Mouse (Mus musculus): ENCODE results near the gene Msrb2.

Gene Msrb2

DNA sequence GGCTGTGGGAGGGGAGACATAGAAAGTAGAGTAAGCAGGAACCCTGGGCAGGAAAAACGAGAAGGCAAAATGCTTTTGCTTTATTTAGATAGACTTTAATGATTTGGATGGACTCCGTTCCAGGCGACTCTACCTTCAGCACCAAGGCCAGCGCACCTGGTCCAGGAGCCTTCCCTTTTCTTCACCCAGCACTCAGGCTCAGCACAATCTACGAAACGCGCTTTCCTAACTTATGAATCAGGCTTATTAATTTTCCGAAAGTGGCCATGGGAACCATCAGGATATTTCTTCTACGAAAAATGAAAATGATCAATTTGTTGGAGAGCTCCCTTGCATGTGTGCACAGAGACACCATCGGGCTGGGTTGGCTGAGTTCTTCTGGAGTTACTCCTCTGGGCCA is 57.8 kb downstream of the Msrb2 start:
- Histone ChIP-seq H3K36me3 (ENCODE audit: insufficient read depth, low read length) (no peaks in the 10 kb centered on the region), H3K27me3 (ENCODE audit: insufficient read depth, low read length) (peaks cover 82% of the 10 kb centered on the region), H3K9me3 (ENCODE audit: low read length) (peaks cover 14% of the 10 kb centered on the region), H3K4me1 (replicated peaks; ENCODE audit: low read depth, low read length) (peaks cover 15% of the 10 kb centered on the region), H3K4me3 (replicated peaks; ENCODE audit: low read length) (no peak overlapping the region)
- TF ChIP-seq POU5F1 (IDR thresholded peaks at IDR 0.05; ENCODE audit: borderline replicate concordance, low read length), result no peak
- no peak for TF ChIP-seq NANOG (IDR thresholded peaks at IDR 0.05; ENCODE audit: borderline replicate concordance, low read length)
- TF ChIP-seq CTCF (conservative IDR thresholded peaks at IDR 0.05; ENCODE audit: low read length), result no peak

DNA sequence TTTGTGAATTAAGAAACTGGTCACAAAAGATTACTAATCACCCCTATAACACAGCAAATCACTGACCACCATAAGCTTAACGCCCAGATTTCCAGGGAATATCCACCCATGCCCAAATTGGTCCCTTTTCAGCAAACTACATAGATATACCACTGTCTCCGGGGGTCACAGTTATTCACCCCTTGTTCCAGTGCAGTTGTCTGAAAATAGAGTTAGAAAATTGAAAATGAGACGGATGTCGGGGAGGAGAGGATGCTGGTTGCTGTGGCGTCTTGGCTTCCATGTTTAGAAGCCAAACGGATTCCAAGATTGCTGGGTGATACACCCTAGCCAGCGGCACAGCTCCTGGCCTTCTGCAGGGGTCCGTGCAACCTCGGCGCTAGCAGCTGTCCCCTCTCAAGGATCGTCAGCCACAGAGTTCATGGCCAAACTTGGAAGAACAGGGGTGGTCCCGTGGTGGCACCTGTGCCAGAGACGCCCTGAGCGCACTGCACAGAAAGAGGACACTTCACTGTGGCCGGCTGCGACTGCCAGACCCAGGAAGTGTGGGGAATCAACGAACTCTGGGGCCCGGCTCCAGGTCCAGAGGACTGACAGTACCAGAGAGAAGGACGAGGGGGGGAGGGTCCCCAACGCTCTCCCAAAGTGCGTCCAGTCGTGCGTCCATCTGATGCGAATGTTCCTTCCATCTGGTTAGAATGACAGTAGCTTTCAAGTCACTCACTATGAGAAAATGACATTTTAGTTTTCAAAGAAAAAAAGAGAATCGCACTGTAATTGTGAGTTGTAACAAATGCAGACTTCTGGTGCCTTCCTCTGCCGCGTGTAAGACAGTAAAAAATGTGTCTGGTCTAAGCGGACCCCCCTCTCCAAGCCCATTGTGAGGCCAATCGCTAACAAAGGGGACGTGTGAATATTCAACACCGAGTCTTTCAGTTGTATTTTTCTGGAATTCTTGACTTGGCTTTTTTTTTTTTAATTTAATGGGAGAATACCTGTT is 58.8 kb downstream of the Msrb2 start:
- TF ChIP-seq CTCF (conservative IDR thresholded peaks at IDR 0.05; ENCODE audit: low read length), result no peak
- TF ChIP-seq POU5F1 (IDR thresholded peaks at IDR 0.05; ENCODE audit: borderline replicate concordance, low read length), result no peak
- no peak for TF ChIP-seq NANOG (IDR thresholded peaks at IDR 0.05; ENCODE audit: borderline replicate concordance, low read length)
- H3K4me3 ChIP-seq (replicated peaks; ENCODE audit: low read length), result peak overlapping the region; percentile 73
- peaks cover 15% of the 10 kb centered on the region for H3K4me1 ChIP-seq (replicated peaks; ENCODE audit: low read depth, low read length)
- H3K9me3 ChIP-seq (ENCODE audit: low read length), result peaks cover 14% of the 10 kb centered on the region
- H3K27me3 ChIP-seq (ENCODE audit: insufficient read depth, low read length), result peaks cover 83% of the 10 kb centered on the region
- H3K36me3 ChIP-seq (ENCODE audit: insufficient read depth, low read length), result no peaks in the 10 kb centered on the region

DNA sequence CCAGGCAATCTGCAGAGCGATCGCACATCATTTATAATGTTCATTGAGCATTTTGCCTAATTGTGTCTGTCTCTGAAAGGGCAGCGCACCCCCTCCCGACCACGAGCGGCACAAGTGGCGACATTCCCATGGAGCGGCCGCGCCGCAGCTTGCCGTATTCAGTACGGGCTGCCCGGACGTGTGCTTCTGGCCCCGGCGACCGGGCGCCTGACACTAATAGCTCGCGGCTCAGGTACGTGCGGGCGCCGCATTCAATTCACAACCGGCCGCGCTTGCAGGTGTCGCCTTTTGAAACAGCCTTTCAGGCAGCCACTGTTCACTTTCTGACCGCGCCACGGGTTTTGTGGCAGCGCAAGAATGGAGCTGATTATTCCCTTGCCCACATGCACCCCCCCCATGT is 59.5 kb downstream of the Msrb2 start:
- H3K4me1 ChIP-seq (replicated peaks; ENCODE audit: low read depth, low read length), result peaks cover 15% of the 10 kb centered on the region
- H3K27me3 ChIP-seq (ENCODE audit: insufficient read depth, low read length), result peaks cover 83% of the 10 kb centered on the region
- TF ChIP-seq CTCF (conservative IDR thresholded peaks at IDR 0.05; ENCODE audit: low read length) (no peak), POU5F1 (IDR thresholded peaks at IDR 0.05; ENCODE audit: borderline replicate concordance, low read length) (no peak), NANOG (IDR thresholded peaks at IDR 0.05; ENCODE audit: borderline replicate concordance, low read length) (no peak)
- peak overlapping the region; percentile 73 for H3K4me3 ChIP-seq (replicated peaks; ENCODE audit: low read length)
- H3K36me3 ChIP-seq (ENCODE audit: insufficient read depth, low read length), result no peaks in the 10 kb centered on the region
- H3K9me3 ChIP-seq (ENCODE audit: low read length), result peaks cover 14% of the 10 kb centered on the region

DNA sequence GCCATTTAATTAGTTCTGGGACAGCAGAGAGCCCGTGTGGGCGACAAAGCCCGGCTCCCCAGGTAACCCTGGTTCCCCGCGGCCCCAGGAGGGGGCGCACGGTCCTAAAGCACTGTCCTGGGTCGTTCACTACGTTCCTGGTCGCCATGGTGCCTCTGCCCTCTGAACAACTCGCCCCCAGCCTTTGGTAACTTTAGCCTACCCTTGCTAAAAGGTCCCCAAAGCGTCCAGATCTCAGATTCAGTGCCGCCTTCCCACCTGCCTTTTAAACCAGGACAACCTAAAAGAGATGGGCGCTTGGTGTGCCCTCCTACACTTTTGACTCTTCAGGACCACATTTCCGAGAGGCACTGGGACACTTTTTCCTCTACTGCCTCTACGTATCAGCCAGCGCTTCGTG is 59.9 kb downstream of the Msrb2 start:
- peaks cover 15% of the 10 kb centered on the region for H3K4me1 ChIP-seq (replicated peaks; ENCODE audit: low read depth, low read length)
- H3K4me3 ChIP-seq (replicated peaks; ENCODE audit: low read length), result peak overlapping the region; percentile 73
- peaks cover 86% of the 10 kb centered on the region for H3K27me3 ChIP-seq (ENCODE audit: insufficient read depth, low read length)
- TF ChIP-seq CTCF (conservative IDR thresholded peaks at IDR 0.05; ENCODE audit: low read length), result peak; percentile 44
- TF ChIP-seq NANOG (IDR thresholded peaks at IDR 0.05; ENCODE audit: borderline replicate concordance, low read length), result no peak
- no peaks in the 10 kb centered on the region for H3K36me3 ChIP-seq (ENCODE audit: insufficient read depth, low read length)
- peaks cover 14% of the 10 kb centered on the region for H3K9me3 ChIP-seq (ENCODE audit: low read length)

DNA sequence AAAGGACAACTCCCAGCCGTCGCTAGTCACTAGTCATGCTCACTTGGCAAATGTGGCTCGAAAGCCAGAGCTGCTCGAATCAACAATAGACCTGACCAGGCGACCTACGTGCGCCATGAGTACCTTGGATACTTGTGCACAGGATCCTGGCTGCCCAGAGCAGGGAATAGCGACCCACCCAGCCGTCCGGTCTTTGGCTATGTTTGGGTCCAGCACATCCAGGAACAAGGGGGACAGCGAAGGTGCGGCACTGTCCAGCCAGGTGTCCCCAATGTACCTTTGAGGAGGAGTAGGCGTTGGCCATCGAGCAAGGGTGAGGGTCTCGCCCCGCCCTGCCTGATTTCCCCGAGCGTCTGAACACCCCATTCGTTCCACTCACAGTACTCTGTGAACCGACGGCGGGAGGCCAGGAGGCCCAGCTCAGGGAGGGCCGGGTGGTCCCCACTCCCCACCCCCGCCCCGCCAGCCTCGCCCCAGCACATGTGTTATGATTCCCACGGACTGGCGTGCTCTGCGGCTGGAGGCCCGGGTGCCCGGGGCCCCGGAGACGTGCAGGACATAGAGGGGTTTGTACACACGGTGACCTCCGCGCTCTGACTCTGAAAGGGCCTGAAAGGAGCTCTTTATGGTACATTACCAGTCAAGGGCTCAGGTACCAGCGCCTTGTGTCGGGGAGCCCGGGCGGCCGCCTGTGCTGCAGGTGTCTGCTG is 60.5 kb downstream of the Msrb2 start:
- Histone ChIP-seq H3K4me3 (replicated peaks; ENCODE audit: low read length) (peak overlapping the region; percentile 73), H3K4me1 (replicated peaks; ENCODE audit: low read depth, low read length) (peaks cover 15% of the 10 kb centered on the region), H3K27me3 (ENCODE audit: insufficient read depth, low read length) (peaks cover 83% of the 10 kb centered on the region), H3K36me3 (ENCODE audit: insufficient read depth, low read length) (no peaks in the 10 kb centered on the region), H3K9me3 (ENCODE audit: low read length) (peaks cover 14% of the 10 kb centered on the region)
- TF ChIP-seq CTCF (conservative IDR thresholded peaks at IDR 0.05; ENCODE audit: low read length), result no peak
- no peak for TF ChIP-seq NANOG (IDR thresholded peaks at IDR 0.05; ENCODE audit: borderline replicate concordance, low read length)
- no peak for TF ChIP-seq POU5F1 (IDR thresholded peaks at IDR 0.05; ENCODE audit: borderline replicate concordance, low read length)

DNA sequence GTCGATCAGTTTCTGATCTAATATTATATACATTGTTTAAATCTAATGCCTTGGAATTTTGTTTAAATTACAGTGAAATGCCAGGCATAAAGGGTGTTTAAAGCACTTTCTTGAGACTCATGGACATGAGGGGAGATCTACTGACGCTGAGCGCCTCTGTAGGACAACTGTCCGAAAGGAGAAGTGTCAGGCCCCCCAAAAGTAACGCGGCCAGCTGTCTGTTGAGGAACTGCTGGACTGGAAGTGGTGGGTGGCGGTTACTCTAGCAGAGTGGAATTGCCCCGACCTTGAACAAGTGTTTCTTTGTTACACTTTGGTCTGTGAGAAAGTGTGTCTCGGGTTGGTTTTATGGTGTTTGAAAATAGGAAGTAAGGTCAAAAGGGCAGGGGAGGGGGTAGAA is 73.1 kb downstream of the Msrb2 start:
- no peaks in the 10 kb centered on the region for H3K36me3 ChIP-seq (ENCODE audit: insufficient read depth, low read length)

More for the DNA sequence above, 73.1 kb downstream of the Msrb2 start:
- TF ChIP-seq NANOG (IDR thresholded peaks at IDR 0.05; ENCODE audit: borderline replicate concordance, low read length), result no peak
- no peak for TF ChIP-seq CTCF (conservative IDR thresholded peaks at IDR 0.05; ENCODE audit: low read length)
- TF ChIP-seq POU5F1 (IDR thresholded peaks at IDR 0.05; ENCODE audit: borderline replicate concordance, low read length), result no peak
- Histone ChIP-seq H3K27me3 (ENCODE audit: insufficient read depth, low read length) (peaks cover 88% of the 10 kb centered on the region), H3K4me3 (replicated peaks; ENCODE audit: low read length) (peak overlapping the region; percentile 78), H3K4me1 (replicated peaks; ENCODE audit: low read depth, low read length) (peaks cover 26% of the 10 kb centered on the region), H3K9me3 (ENCODE audit: low read length) (no peaks in the 10 kb centered on the region)
